Mouse (Mus musculus) cerebral cortex, adult 2 months (tissue): ENCODE results near the gene Zfp120.

Experiments used
- WGBS: fragments of 180-500 bp; shearing (Covaris S2); methylation state at CpG from one replicate; pipeline ENCODE4 v1.1.7; 2018; 5-methylcytosine and 5-hydroxymethylcytosine counted together

Zfp120 gene

GRCm38 (mm10) chr2:150136435-150136897 is at the start of gene Zfp120:
TSS of gene Zfp120 (minus strand) at chr2:150136708.
- WGBS = under 1% methylated on average over 13 of the region's 13 CpGs

GRCm38 (mm10) chr2:150181570-150181999 is 45.1 kb upstream of the Zfp120 start, which contains the start of gene Gm14139:
TSS of gene Gm14139 (plus strand) at chr2:150181755.
- WGBS = 77% methylated on average over 7 of the region's 7 CpGs

DNA sequence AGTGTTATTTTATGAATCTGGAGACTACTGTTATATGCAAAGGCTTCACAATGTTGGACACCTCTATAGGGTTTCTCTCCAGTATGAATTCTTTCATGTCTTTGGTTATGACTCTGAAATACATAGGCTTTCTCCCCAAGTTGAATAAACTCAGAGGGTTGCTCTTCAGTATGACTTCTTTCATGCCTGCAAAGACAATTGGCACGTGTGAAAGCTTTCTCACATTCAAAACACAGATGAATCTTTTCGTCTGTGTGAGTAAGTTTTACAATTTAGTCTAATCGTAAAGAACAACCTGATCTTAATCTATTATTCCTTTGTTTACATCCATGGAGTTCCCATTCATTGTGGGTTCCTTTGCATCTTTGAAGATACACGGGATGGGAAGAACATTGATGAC is 43.1 kb upstream of the Zfp120 start, which contains the start of gene Gm10770:
TSS of gene Gm10770 (minus strand) at position 101 of the 400 bp plus-strand sequence.
- 83% methylated on average over 4 of the region's 4 CpGs for WGBS

- WGBS = 86% methylated on average over 2 of the region's 2 CpGs
Measured at GRCm38 (mm10) chr2:150132773-150133172, 3.7 kb downstream of the Zfp120 start.

DNA sequence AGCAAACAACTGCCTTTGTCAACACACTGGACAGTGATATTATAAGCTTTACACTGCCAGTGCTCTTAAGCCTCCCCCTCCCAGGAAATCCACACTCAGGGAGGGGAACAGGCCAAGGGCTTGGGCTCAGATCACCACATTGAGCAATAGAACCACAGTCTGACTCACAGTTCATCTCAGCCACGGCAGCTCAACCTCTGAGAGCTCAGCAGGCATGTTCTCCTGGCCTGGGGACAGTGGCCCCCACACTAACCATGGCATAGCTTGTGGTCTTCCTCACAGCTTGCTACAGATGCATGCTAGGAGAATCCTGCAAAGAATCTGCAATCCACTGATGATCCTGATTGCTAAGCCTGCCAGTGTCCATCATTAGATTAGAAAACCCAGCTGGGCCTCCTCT is 4.5 kb downstream of the Zfp120 start:
- WGBS = 77% methylated on average over 1 of the region's 1 CpGs

DNA sequence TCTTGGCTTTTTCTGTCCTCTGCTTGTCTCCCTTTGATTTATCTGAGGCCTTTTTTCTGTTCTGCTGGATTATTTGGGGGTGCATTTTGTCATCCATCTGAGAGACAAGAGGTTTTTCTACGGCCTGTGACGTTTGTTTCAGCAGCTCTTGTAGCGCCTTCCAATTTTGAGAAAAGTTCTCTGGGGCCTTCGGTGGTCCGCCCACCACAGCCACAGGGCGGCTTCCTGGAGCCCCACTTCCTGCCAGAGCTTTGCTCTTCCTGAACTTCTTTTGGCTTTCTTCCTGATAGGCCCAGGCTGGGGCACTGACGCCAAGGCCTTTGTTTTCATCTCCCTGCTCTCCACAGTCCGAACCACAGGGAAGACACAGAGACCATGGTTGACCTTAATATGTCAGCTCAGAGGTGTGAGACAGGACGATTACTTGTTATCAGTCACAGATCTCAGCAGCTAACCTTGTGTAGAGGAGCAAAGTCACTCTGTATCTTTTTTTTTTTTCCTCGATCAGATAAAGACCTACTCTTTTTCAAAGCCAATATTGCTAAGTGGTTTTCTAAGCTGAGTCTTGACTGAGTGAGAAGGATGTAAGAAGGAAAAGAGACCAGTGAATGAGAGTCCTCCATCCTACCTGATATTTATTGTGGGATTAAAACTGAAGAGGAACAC is 25.1 kb downstream of the Zfp120 start:
- WGBS = 87% methylated on average over 10 of the region's 10 CpGs

DNA sequence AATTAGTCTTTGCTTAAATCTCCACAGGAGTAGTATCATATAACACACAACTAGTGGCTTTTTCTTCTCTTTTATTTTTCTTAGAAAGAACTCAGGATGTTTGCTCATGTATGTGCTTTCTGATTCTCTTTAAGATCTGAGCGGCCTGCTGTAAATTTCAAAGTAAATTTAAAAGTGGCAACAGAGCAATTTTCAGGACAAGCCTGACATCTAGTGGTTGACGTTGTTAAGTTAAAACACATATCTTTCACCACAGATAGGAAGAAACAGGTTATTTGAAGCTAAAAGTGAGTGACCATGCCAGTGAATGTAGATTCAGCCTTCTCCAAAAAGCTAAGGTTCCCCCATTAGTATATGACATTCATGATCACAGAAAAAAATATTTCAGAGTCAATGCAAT is 36.9 kb downstream of the Zfp120 start:
- WGBS = 7% methylated on average over 2 of the region's 2 CpGs
